Mouse (Mus musculus) CH12.LX (cell line): ENCODE measurements around the gene Rasgef1a. TPM values are rescaled to one million over a fixed set of nuclear protein-coding genes. Genes with fewer than 3 reads are reported as not detected.

Experiments used
- DNase-seq: peaks from one replicate; pipeline ENCODE4 v3.0.0-alpha.2; 2013; ENCODE audit errors: extremely low read depth
- H3K27ac ChIP-seq: 2 replicates; pipeline ENCODE4 v1.5.1; 2012; ENCODE audit warnings: low read depth, mild to moderate bottlenecking, control low read depth, moderate library complexity; ENCODE audit not compliant: insufficient read depth
- H3K27me3 ChIP-seq: replicated peaks from 2 replicates; pipeline ENCODE3; 2012; ENCODE audit warnings: inconsistent platforms
- H3K36me3 ChIP-seq, 2 experiments: replicated peaks in 1 of 2; 2 replicates each; pipeline versions ENCODE3 to v1.6.1; 2012; ENCODE audit warnings: inconsistent platforms in 1 of 2, low read length in 1 of 2, mild to moderate bottlenecking in 1 of 2, mixed read lengths in 1 of 2, moderate library complexity in 1 of 2; ENCODE audit not compliant: control insufficient read depth in 1 of 2, insufficient read depth in 1 of 2
- H3K4me1 ChIP-seq, 2 experiments: 2 replicates each; pipeline ENCODE4 v1.6.1; 2012; ENCODE audit warnings: inconsistent platforms in 1 of 2, moderate library complexity in 1 of 2; ENCODE audit not compliant: insufficient read depth in 2 of 2, control insufficient read depth in 1 of 2
- H3K4me2 ChIP-seq: 2 replicates; pipeline ENCODE4 v1.6.1; 2012; ENCODE audit warnings: low read depth, mild to moderate bottlenecking, control low read depth; ENCODE audit not compliant: poor library complexity, insufficient read depth, severe bottlenecking
- H3K4me3 ChIP-seq, 3 experiments: fragments of 150-350 bp in 1 of 3; sonication (generic) in 1 of 3; replicated peaks in 1 of 3; 2 replicates each; pipeline versions ENCODE3 to v1.5.1; 2011 to 2012; ENCODE audit warnings: low read depth in 2 of 3, low read length in 2 of 3, mild to moderate bottlenecking in 2 of 3, moderate library complexity in 2 of 3, control low read depth in 1 of 3, improper control_type of control experiment in 1 of 3, inconsistent platforms in 1 of 3, mixed read lengths in 1 of 3; ENCODE audit not compliant: poor library complexity in 1 of 3
- H3K79me2 ChIP-seq: replicated peaks from 2 replicates; pipeline ENCODE4 v1.6.1; 2012; ENCODE audit warnings: mild to moderate bottlenecking, moderate library complexity; ENCODE audit not compliant: control insufficient read depth, poor library complexity, insufficient read depth, severe bottlenecking; ENCODE audit errors: extremely low read depth
- H3K9ac ChIP-seq: 2 replicates; pipeline ENCODE4 v1.6.1; 2012; ENCODE audit warnings: low read depth, mild to moderate bottlenecking, control low read depth, moderate library complexity; ENCODE audit not compliant: insufficient read depth
- H3K9me3 ChIP-seq: replicated peaks from 2 replicates; pipeline ENCODE3; 2012; ENCODE audit warnings: low read length, inconsistent platforms, mixed read lengths
- BHLHE40 ChIP-seq: IDR thresholded peaks from 2 replicates; pipeline ENCODE4 v1.6.1; 2011; ENCODE audit warnings: mild to moderate bottlenecking, low read depth, low read length, improper control_type of control experiment
- CHD2 ChIP-seq: IDR thresholded peaks from 2 replicates; pipeline ENCODE4 v1.6.1; 2011; ENCODE audit warnings: low read length, improper control_type of control experiment
- E2F4 ChIP-seq: IDR thresholded peaks from 2 replicates; pipeline ENCODE4 v1.6.1; 2011; ENCODE audit warnings: low read depth, low read length, improper control_type of control experiment; ENCODE audit not compliant: insufficient replicate concordance
- ELF1 ChIP-seq: IDR thresholded peaks from 2 replicates; pipeline ENCODE4 v1.6.1; 2014; ENCODE audit warnings: low read depth, mild to moderate bottlenecking, inconsistent platforms, low read length, improper control_type of control experiment
- ETS1 ChIP-seq: conservative IDR thresholded peaks from 2 replicates; pipeline ENCODE4 v1.6.1; 2012; ENCODE audit warnings: low read depth, mild to moderate bottlenecking, inconsistent platforms, low read length, improper control_type of control experiment, moderate library complexity
- HCFC1 ChIP-seq: IDR thresholded peaks from 2 replicates; pipeline ENCODE4 v1.6.1; 2012; ENCODE audit warnings: low read depth, mild to moderate bottlenecking, inconsistent platforms, low read length, improper control_type of control experiment
- JUN ChIP-seq: IDR thresholded peaks from 2 replicates; pipeline ENCODE4 v1.6.1; 2011; ENCODE audit warnings: low read depth, mild to moderate bottlenecking, low read length, improper control_type of control experiment, moderate library complexity; ENCODE audit not compliant: insufficient read depth
- JUND ChIP-seq: conservative IDR thresholded peaks from 2 replicates; pipeline ENCODE4 v1.6.1; 2011; ENCODE audit warnings: low read depth, low read length, improper control_type of control experiment
- KAT2A ChIP-seq: IDR thresholded peaks from 2 replicates; pipeline ENCODE4 v1.6.1; 2012; ENCODE audit warnings: low read length, improper control_type of control experiment, inconsistent platforms; ENCODE audit not compliant: insufficient replicate concordance
- MEF2A ChIP-seq: IDR thresholded peaks from 2 replicates; pipeline ENCODE4 v1.6.1; 2014; ENCODE audit warnings: low read depth, mild to moderate bottlenecking, inconsistent platforms, low read length, improper control_type of control experiment, borderline replicate concordance
- MXI1 ChIP-seq: IDR thresholded peaks from 2 replicates; pipeline ENCODE4 v1.6.1; 2011; ENCODE audit warnings: mild to moderate bottlenecking, low read depth, low read length, improper control_type of control experiment
- NELFE ChIP-seq: IDR thresholded peaks from 2 replicates; pipeline ENCODE4 v1.6.1; 2011; ENCODE audit warnings: low read depth, low read length, improper control_type of control experiment
- NRF1 ChIP-seq: IDR thresholded peaks from 2 replicates; pipeline ENCODE4 v1.6.1; 2014; ENCODE audit warnings: low read depth, mild to moderate bottlenecking, inconsistent platforms, low read length, improper control_type of control experiment, moderate library complexity
- POLR2A ChIP-seq: IDR thresholded peaks from 2 replicates; pipeline ENCODE4 v1.6.1; 2011; ENCODE audit warnings: low read depth, mild to moderate bottlenecking, improper control_type of control experiment, low read length
- RCOR1 ChIP-seq: conservative IDR thresholded peaks from 2 replicates; pipeline ENCODE4 v1.6.1; 2012; ENCODE audit warnings: low read depth, mild to moderate bottlenecking, inconsistent platforms, low read length, improper control_type of control experiment
- SIN3A ChIP-seq: IDR thresholded peaks from 2 replicates; pipeline ENCODE4 v1.6.1; 2012; ENCODE audit warnings: low read length, improper control_type of control experiment, inconsistent platforms
- TCF12 ChIP-seq: IDR thresholded peaks from 2 replicates; pipeline ENCODE4 v1.6.1; 2014; ENCODE audit warnings: low read depth, mild to moderate bottlenecking, inconsistent platforms, low read length, improper control_type of control experiment
- UBTF ChIP-seq: IDR thresholded peaks from 2 replicates; pipeline ENCODE4 v1.6.1; 2012; ENCODE audit warnings: low read depth, mild to moderate bottlenecking, inconsistent platforms, low read length, improper control_type of control experiment, moderate library complexity
- USF2 ChIP-seq: conservative IDR thresholded peaks from 2 replicates; pipeline ENCODE4 v1.6.1; 2011; ENCODE audit warnings: low read depth, low read length, improper control_type of control experiment
- ZKSCAN1 ChIP-seq: IDR thresholded peaks from 2 replicates; pipeline ENCODE4 v1.6.1; 2012; ENCODE audit warnings: low read depth, inconsistent platforms, low read length, improper control_type of control experiment, borderline replicate concordance
- ZMIZ1 ChIP-seq: IDR thresholded peaks from 2 replicates; pipeline ENCODE4 v1.6.1; 2012; ENCODE audit warnings: low read depth, mild to moderate bottlenecking, inconsistent platforms, low read length, improper control_type of control experiment
- ZNF384 ChIP-seq: IDR thresholded peaks from 2 replicates; pipeline ENCODE4 v1.6.1; 2012; ENCODE audit warnings: low read depth, low read length, improper control_type of control experiment, inconsistent platforms
- dilution Hi-C: fragments of 300-500 bp; cut with MboI; formaldehyde crosslinking; loops from 2 replicates; pipeline ENCODE4 v1.14.3; 2020; ENCODE audit warnings: low sequenced_read_pairs; ENCODE audit not compliant: extremely low pct_unique_long_range_greater_than_20kb, extremely low pct_ligation_motif_present
- in situ Hi-C: fragments of 300-500 bp; cut with MboI; formaldehyde crosslinking; loops from 3 replicates; pipeline ENCODE4 v1.14.3; 2019; ENCODE audit warnings: low sequenced_read_pairs, low pct_ligation_motif_present, low pct_unique_long_range_greater_than_20kb, mixed read lengths
- polyA plus RNA-seq: library from polyadenylated mRNA; unstranded; fragments of >175 nt; gene quantifications from 2 replicates; pipeline ENCODE4 v1.2.1, GENCODE M21; 2012; ENCODE audit warnings: low read depth; ENCODE audit not compliant: insufficient read length
- total RNA-seq, 2 experiments: library from RNA; depleted of rRNA; stranded (reverse); fragments of 300-350 nt in 1 of 2; fragments of >200 nt in 1 of 2; gene quantifications; 2 replicates each; pipeline ENCODE4 v1.2.3; 2012 to 2014

Gene Rasgef1a
- total and polyA plus RNA-seq, 3 experiments = 0.13 TPM; not detected in 2

- in situ Hi-C loops (no loop called here), dilution Hi-C loops (no loop called here)
- Histone ChIP-seq H3K4me2 (no peak overlapping the region), H3K9ac (no peak overlapping the region), H3K27ac (no peak overlapping the region), H3K9me3 (no peaks in the 10 kb centered on the region), H3K79me2 (no peaks in the 10 kb centered on the region), H3K4me3 (no peak overlapping the region), H3K36me3 (no peaks in the 10 kb centered on the region), H3K27me3 (peaks cover 91% of the 10 kb centered on the region), H3K4me1 (no peaks in the 10 kb centered on the region)
- no peak for DNase-seq
- no peak for TF ChIP-seq NRF1
- TF ChIP-seq JUN = no peak
- TF ChIP-seq ZKSCAN1 = no peak
- TF ChIP-seq CHD2 = no peak
- no peak for TF ChIP-seq JUND
- no peak for TF ChIP-seq UBTF
These were observed 68.1 kb downstream of the Rasgef1a start for GRCm38 (mm10) chr6:118079292-118079691.

- peaks cover 91% of the 10 kb centered on the region for H3K27me3 ChIP-seq
- dilution Hi-C loops = no loop called here
- H3K9me3 ChIP-seq = no peaks in the 10 kb centered on the region
- H3K4me3 ChIP-seq = no peak overlapping the region
- no peak overlapping the region for H3K9ac ChIP-seq
- no peak overlapping the region for H3K27ac ChIP-seq
- TF ChIP-seq KAT2A (no peak), MEF2A (no peak), MXI1 (no peak), ELF1 (no peak), JUN (no peak), E2F4 (no peak), ZNF384 (no peak), TCF12 (no peak)
- TF ChIP-seq, all 38 proteins: peak for 0
- DNase-seq = no peak
- in situ Hi-C loops = no loop called here
- no peak overlapping the region for H3K4me2 ChIP-seq
- no peaks in the 10 kb centered on the region for H3K79me2 ChIP-seq
- no peaks in the 10 kb centered on the region for H3K36me3 ChIP-seq
- no peaks in the 10 kb centered on the region for H3K4me1 ChIP-seq
These were observed 68.7 kb downstream of the Rasgef1a start for GRCm38 (mm10) chr6:118079762-118080465.

GRCm38 (mm10) chr6:118080711-118081110 is 69.5 kb downstream of the Rasgef1a start:
- dilution Hi-C loops (no loop called here), in situ Hi-C loops (no loop called here)
- Histone ChIP-seq H3K27me3 (peaks cover 91% of the 10 kb centered on the region), H3K9ac (no peak overlapping the region), H3K27ac (no peak overlapping the region), H3K9me3 (no peaks in the 10 kb centered on the region), H3K79me2 (no peaks in the 10 kb centered on the region), H3K4me1 (no peaks in the 10 kb centered on the region), H3K36me3 (no peaks in the 10 kb centered on the region), H3K4me2 (no peak overlapping the region), H3K4me3 (no peak overlapping the region)
- no peak for DNase-seq
- TF ChIP-seq ZNF384 (no peak), POLR2A (no peak), SIN3A (no peak), ZMIZ1 (no peak), ETS1 (no peak), NELFE (no peak), ELF1 (no peak), MEF2A (no peak), BHLHE40 (no peak), KAT2A (no peak), JUN (no peak), TCF12 (no peak), RCOR1 (no peak), CHD2 (no peak), HCFC1 (no peak), USF2 (no peak)
